Mouse (Mus musculus) limb, embryonic 14.5 days (tissue): ENCODE data around the gene Postn. TPM values are rescaled to one million over a fixed set of nuclear protein-coding genes. Genes with fewer than 3 reads are reported as not detected.

ENCODE experiments used
- ATAC-seq: fragments of 200-750 bp; cut with Nextera tagmentation; 2 replicates; pipeline ENCODE4 v1.8.0; 2017; ENCODE audit warnings: low read depth, moderate number of reproducible peaks, moderate TSS enrichment; ENCODE audit not compliant: low FRiP score
- DNase-seq: peaks from one replicate; pipeline ENCODE4 v3.0.0-alpha.2; 2015; ENCODE audit warnings: low spot score
- H3K27ac ChIP-seq: fragments of 300-500 bp; sonication (generic); replicated peaks from 2 replicates; pipeline ENCODE4 v1.5.1; 2014; ENCODE audit warnings: low read depth, mild to moderate bottlenecking, low read length, moderate library complexity, mixed read lengths
- H3K27me3 ChIP-seq: fragments of 300-500 bp; sonication (generic); 2 replicates; pipeline ENCODE4 v1.6.1; 2014; ENCODE audit warnings: low read length, mixed read lengths; ENCODE audit not compliant: control insufficient read depth, insufficient read depth
- H3K36me3 ChIP-seq: fragments of 300-500 bp; sonication (generic); 2 replicates; pipeline ENCODE4 v1.6.1; 2014; ENCODE audit warnings: mild to moderate bottlenecking, low read length, moderate library complexity, mixed read lengths; ENCODE audit not compliant: control insufficient read depth, insufficient read depth
- H3K4me1 ChIP-seq: fragments of 300-500 bp; sonication (generic); 2 replicates; pipeline ENCODE4 v1.6.1; 2014; ENCODE audit warnings: antibody characterized with exemption, low read length, mixed read lengths; ENCODE audit not compliant: control insufficient read depth, insufficient read depth
- H3K4me2 ChIP-seq: fragments of 300-500 bp; sonication (generic); replicated peaks from 2 replicates; pipeline ENCODE4 v1.6.1; 2014; ENCODE audit warnings: low read depth, mild to moderate bottlenecking, low read length, moderate library complexity; ENCODE audit not compliant: severe bottlenecking
- H3K4me3 ChIP-seq: fragments of 300-500 bp; sonication (generic); replicated peaks from 2 replicates; pipeline ENCODE4 v1.5.1; 2014; ENCODE audit warnings: low read length
- H3K9ac ChIP-seq: fragments of 300-500 bp; sonication (generic); 2 replicates; pipeline ENCODE4 v1.6.1; 2014; ENCODE audit warnings: mild to moderate bottlenecking, low read depth, low read length, moderate library complexity; ENCODE audit not compliant: severe bottlenecking
- H3K9me3 ChIP-seq: fragments of 300-500 bp; sonication (generic); 2 replicates; pipeline ENCODE4 v1.6.1; 2016; ENCODE audit warnings: low read length; ENCODE audit not compliant: control insufficient read depth
- POLR2A ChIP-seq: fragments of 200-500 bp; IDR thresholded peaks from 2 replicates; pipeline ENCODE4 v1.8.0; 2012; ENCODE audit warnings: inconsistent platforms, mild to moderate bottlenecking, moderate library complexity, borderline replicate concordance; ENCODE audit not compliant: insufficient read depth, insufficient read length; ENCODE audit errors: extremely low read depth
- WGBS: fragments of 180-500 bp; shearing (Covaris S2); extraction: QIAGEN DNeasy Blood & Tissue Kit; methylation state at CpG from one replicate; pipeline ENCODE4 v1.1.7; 2014; 5-methylcytosine and 5-hydroxymethylcytosine counted together
- polyA plus RNA-seq, 2 experiments: library from polyadenylated mRNA; depleted of rRNA in 1 of 2; stranded (reverse) in 1 of 2; unstranded in 1 of 2; fragments of >200 nt; fragmentation: Nextera tagmentation in 1 of 2; extraction: Ambion mirVana in 1 of 2; gene quantifications; 2 replicates each; pipeline versions ENCODE4 v1.2.1 to v1.2.3; 2012 to 2014

Gene Postn
- polyA plus RNA-seq (2012; rRNA removed) (464 and 693 TPM in 2 replicates), polyA plus RNA-seq (2014; fragmentation: Nextera tagmentation; extraction: Ambion mirVana) (478 and 553 TPM in 2 replicates)

GRCm38 (mm10) chr3:54360897-54361296 lies at the start of gene Postn:
Gene Postn (plus strand): TSS chr3:54361109.
- H3K4me2 ChIP-seq, result peak within 1 kb of the TSS; percentile 46
- no peak; the same call in 1 of the 2 replicates for TF ChIP-seq POLR2A
- peak within 1 kb of the TSS; percentile 32 for H3K4me3 ChIP-seq
- H3K27ac ChIP-seq, result peak within 1 kb of the TSS; percentile 63
- WGBS, result 31% methylated on average over 6 of the region's 6 CpGs
- no peaks in the 10 kb centered on the region for H3K27me3 ChIP-seq
- H3K9me3 ChIP-seq, result no peaks in the 10 kb centered on the region
- DNase-seq (peak; percentile 78), ATAC-seq (peak; percentile 84)
- H3K36me3 ChIP-seq, result 0 out of 2 replicates have a peak, but pooled peaks cover 6% of the 10 kb centered on the region
- peaks cover 24% of the 10 kb centered on the region for H3K4me1 ChIP-seq
- H3K9ac ChIP-seq, result peak within 1 kb of the TSS; percentile 41

GRCm38 (mm10) chr3:54314055-54314454 lies 46.9 kb upstream of the Postn start:
- Histone ChIP-seq H3K36me3 (no peaks in the 10 kb centered on the region), H3K27me3 (no peaks in the 10 kb centered on the region), H3K9me3 (no peaks in the 10 kb centered on the region), H3K4me3 (no peak overlapping the region), H3K4me1 (no peaks in the 10 kb centered on the region), H3K4me2 (no peak overlapping the region), H3K27ac (no peak overlapping the region), H3K9ac (no peak overlapping the region)
- no peak for TF ChIP-seq POLR2A
- 32% methylated on average over 2 of the region's 2 CpGs for WGBS
- no peak for DNase-seq
- no peak for ATAC-seq

- H3K9me3 ChIP-seq, result no peaks in the 10 kb centered on the region
- no peak overlapping the region for H3K27ac ChIP-seq
- no peaks in the 10 kb centered on the region for H3K36me3 ChIP-seq
- no peak overlapping the region for H3K9ac ChIP-seq
- H3K4me3 ChIP-seq, result no peak overlapping the region
- H3K27me3 ChIP-seq, result no peaks in the 10 kb centered on the region
- WGBS, result 27% methylated on average over 9 of the region's 9 CpGs
- DNase-seq, result peak; percentile 59
- peaks cover 5% of the 10 kb centered on the region for H3K4me1 ChIP-seq
- ATAC-seq, result no peak
- H3K4me2 ChIP-seq, result no peak overlapping the region
- no peak for TF ChIP-seq POLR2A
These were observed 7.8 kb upstream of the Postn start for GRCm38 (mm10) chr3:54352891-54353652.

- no peak overlapping the region for H3K9ac ChIP-seq
- no peak overlapping the region for H3K27ac ChIP-seq
- peaks cover 24% of the 10 kb centered on the region for H3K4me1 ChIP-seq
- no peaks in the 10 kb centered on the region for H3K36me3 ChIP-seq
- H3K9me3 ChIP-seq, result no peaks in the 10 kb centered on the region
- DNase-seq (peak; percentile 51), ATAC-seq (no peak)
- H3K27me3 ChIP-seq, result no peaks in the 10 kb centered on the region
- no peak overlapping the region for H3K4me3 ChIP-seq
- H3K4me2 ChIP-seq, result no peak overlapping the region
- WGBS, result 72% methylated on average over 3 of the region's 3 CpGs
- TF ChIP-seq POLR2A, result no peak
These were observed 3.3 kb upstream of the Postn start for GRCm38 (mm10) chr3:54357561-54357960.

GRCm38 (mm10) chr3:54358463-54359189 lies 2.3 kb upstream of the Postn start:
- H3K36me3 ChIP-seq, result no peaks in the 10 kb centered on the region
- peak overlapping the region; percentile 0; the same call in 1 of the 2 replicates for H3K27ac ChIP-seq
- 17% methylated on average over 15 of the region's 15 CpGs for WGBS
- peaks cover 24% of the 10 kb centered on the region for H3K4me1 ChIP-seq
- no peak overlapping the region for H3K4me3 ChIP-seq
- no peak overlapping the region for H3K9ac ChIP-seq
- no peak for TF ChIP-seq POLR2A
- DNase-seq (peak; percentile 62), ATAC-seq (peak; percentile 45)
- H3K27me3 ChIP-seq, result no peaks in the 10 kb centered on the region
- no peaks in the 10 kb centered on the region for H3K9me3 ChIP-seq
- peak overlapping the region; percentile 31; the same call in 1 of the 2 replicates for H3K4me2 ChIP-seq
